Mouse (Mus musculus) liver, embryonic 12.5 days (tissue): ENCODE data around the gene Mss51. TPM values are rescaled to one million over a fixed set of nuclear protein-coding genes. Genes with fewer than 3 reads are reported as not detected.

Source experiments
- ATAC-seq: fragments of 200-750 bp; cut with Nextera tagmentation; 2 replicates; pipeline ENCODE4 v1.8.0; 2017; ENCODE audit warnings: moderate number of reproducible peaks, mild to moderate bottlenecking, moderate library complexity
- H3K27ac ChIP-seq: fragments of 300-500 bp; sonication (generic); 2 replicates; pipeline ENCODE4 v1.5.1; 2016; ENCODE audit warnings: mild to moderate bottlenecking
- H3K27me3 ChIP-seq: fragments of 300-500 bp; sonication (generic); replicated peaks from 2 replicates; pipeline ENCODE4 v1.6.1; 2016; ENCODE audit warnings: mild to moderate bottlenecking, moderate library complexity
- H3K36me3 ChIP-seq: fragments of 300-500 bp; sonication (generic); 2 replicates; pipeline ENCODE4 v1.6.1; 2016; ENCODE audit warnings: mild to moderate bottlenecking, moderate library complexity
- H3K4me1 ChIP-seq: fragments of 300-500 bp; sonication (generic); 2 replicates; pipeline ENCODE4 v1.6.1; 2016
- H3K4me2 ChIP-seq: fragments of 300-500 bp; sonication (generic); 2 replicates; pipeline ENCODE4 v1.6.1; 2016; ENCODE audit warnings: mild to moderate bottlenecking, moderate library complexity
- H3K4me3 ChIP-seq: fragments of 300-500 bp; sonication (generic); 2 replicates; pipeline ENCODE4 v1.5.1; 2016; ENCODE audit warnings: mild to moderate bottlenecking, moderate library complexity
- H3K9ac ChIP-seq: fragments of 300-500 bp; sonication (generic); 2 replicates; pipeline ENCODE4 v1.6.1; 2016; ENCODE audit warnings: mild to moderate bottlenecking, moderate library complexity
- H3K9me3 ChIP-seq: fragments of 300-500 bp; sonication (generic); replicated peaks from 2 replicates; pipeline ENCODE4 v1.6.1; 2016; ENCODE audit warnings: mild to moderate bottlenecking, moderate library complexity
- WGBS: fragments of 180-500 bp; shearing (Covaris S2); methylation state at CpG from one replicate; pipeline ENCODE4 v1.1.7; 2016; ENCODE audit not compliant: insufficient replicate concordance; 5-methylcytosine and 5-hydroxymethylcytosine counted together
- polyA plus RNA-seq: library from polyadenylated mRNA; unstranded; fragments of >200 nt; fragmentation: Nextera tagmentation; extraction: Ambion mirVana; gene quantifications from 2 replicates; pipeline ENCODE4 v1.2.1, GENCODE M21; 2016

Mss51 gene
- 0.48 and 0.57 TPM in 2 replicates for polyA plus RNA-seq

DNA sequence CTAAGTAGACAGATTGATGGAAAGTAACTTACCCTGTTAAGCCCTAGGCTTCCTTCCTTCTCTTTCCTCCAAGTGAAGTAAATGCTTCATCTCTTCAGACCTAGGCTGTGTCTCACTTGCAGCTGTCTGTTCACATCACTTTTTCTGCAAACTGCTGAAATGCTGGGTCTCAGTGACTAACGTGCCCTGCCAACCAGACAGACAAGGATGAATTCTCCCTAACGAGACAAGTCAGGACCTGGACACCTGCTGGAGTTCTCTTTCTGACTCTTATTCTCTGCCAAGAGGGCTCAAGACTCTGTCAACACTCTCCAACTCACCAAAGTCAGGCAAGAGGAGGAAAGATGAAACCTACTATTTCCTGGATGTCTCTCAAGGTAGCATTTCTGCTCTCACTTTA, at the start of gene Mss51:
Mss51 (minus strand) TSS at position 299 of the 400 bp plus-strand sequence.
- H3K36me3 ChIP-seq, result peaks cover 58% of the 10 kb centered on the region
- H3K27me3 ChIP-seq, result no peaks in the 10 kb centered on the region
- no peak within 1 kb of the TSS for H3K4me2 ChIP-seq
- H3K9ac ChIP-seq, result no peak within 1 kb of the TSS
- 84% methylated on average over 2 of the region's 2 CpGs for WGBS
- H3K4me1 ChIP-seq, result no peaks in the 10 kb centered on the region
- no peak for ATAC-seq
- H3K4me3 ChIP-seq, result no peak within 1 kb of the TSS
- no peaks in the 10 kb centered on the region for H3K9me3 ChIP-seq
- H3K27ac ChIP-seq, result no peak within 1 kb of the TSS

DNA sequence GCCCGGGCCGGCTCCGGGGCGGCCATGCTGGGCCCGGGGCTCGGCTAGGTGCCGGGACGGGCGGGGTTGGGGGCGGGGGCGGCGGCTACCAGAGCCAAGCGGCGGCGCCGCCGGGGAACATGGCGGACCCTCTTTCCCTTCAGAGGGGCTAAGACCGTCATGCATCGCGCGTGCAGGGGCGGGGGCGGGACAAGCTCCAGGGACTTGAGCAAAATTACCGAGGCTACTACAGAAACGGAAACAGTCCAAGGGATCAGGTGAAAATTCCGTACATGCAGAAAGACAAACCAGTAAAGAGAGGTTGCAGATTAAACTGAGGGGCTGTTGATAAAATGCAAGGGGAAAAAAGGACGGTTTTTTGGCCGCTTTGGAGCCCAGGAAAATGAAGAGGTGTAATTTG, 49.7 kb upstream of the Mss51 start, which contains the start of gene Ppp3cb:
Ppp3cb (minus strand) TSS at position 159 of the 400 bp plus-strand sequence.
- peak; percentile 75 for ATAC-seq
- H3K27me3 ChIP-seq, result no peaks in the 10 kb centered on the region
- under 1% methylated on average over 17 of the region's 29 CpGs for WGBS

DNA sequence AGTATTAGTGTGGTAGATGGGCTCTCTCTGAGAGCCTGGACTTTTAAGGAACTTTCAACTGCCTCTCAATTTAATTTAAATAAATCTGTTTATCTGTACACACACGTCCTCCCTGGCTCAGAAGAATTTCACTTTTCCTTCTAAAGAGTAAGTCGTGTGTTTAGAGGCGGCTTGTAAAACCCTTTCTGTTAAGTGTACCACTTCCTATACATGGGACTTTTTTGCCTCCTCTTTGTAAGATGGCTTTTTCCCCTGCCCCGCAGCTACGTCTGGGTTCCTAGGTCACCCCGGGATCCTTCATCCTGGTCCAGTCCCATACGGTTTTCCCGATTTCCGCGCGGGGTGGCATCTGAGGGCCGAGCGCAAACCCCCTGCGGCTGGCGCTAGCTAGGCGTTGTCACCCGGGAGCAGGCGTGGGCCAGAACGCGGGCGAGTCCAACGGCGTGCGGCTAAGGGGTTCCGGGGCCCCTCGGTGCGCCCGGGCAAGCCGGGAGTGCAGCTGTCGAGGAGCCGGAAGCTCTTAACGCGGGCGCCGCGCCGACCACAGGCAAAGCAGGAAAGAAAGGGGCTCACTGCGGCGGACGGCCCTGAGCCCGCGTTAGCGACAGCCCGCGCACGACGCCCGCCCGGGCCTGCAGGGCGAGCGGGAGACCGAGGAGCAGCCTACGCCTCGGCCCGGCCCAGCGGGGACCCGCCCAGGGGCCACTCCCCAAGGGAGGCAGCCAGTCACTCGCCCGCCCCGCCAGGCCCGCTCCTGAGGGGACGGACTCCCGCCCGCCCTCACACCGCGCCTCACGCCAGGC, 49.0 kb upstream of the Mss51 start:
- WGBS, result under 1% methylated on average over 67 of the region's 67 CpGs

More for the DNA sequence above, 49.7 kb upstream of the Mss51 start, which contains the start of gene Ppp3cb:
- Histone ChIP-seq H3K4me1 (peaks cover 42% of the 10 kb centered on the region), H3K4me3 (peak within 1 kb of the TSS; percentile 83), H3K4me2 (peak within 1 kb of the TSS; percentile 75), H3K9me3 (no peaks in the 10 kb centered on the region), H3K9ac (peak within 1 kb of the TSS; percentile 96), H3K36me3 (peaks cover 20% of the 10 kb centered on the region), H3K27ac (peak within 1 kb of the TSS; percentile 100)

DNA sequence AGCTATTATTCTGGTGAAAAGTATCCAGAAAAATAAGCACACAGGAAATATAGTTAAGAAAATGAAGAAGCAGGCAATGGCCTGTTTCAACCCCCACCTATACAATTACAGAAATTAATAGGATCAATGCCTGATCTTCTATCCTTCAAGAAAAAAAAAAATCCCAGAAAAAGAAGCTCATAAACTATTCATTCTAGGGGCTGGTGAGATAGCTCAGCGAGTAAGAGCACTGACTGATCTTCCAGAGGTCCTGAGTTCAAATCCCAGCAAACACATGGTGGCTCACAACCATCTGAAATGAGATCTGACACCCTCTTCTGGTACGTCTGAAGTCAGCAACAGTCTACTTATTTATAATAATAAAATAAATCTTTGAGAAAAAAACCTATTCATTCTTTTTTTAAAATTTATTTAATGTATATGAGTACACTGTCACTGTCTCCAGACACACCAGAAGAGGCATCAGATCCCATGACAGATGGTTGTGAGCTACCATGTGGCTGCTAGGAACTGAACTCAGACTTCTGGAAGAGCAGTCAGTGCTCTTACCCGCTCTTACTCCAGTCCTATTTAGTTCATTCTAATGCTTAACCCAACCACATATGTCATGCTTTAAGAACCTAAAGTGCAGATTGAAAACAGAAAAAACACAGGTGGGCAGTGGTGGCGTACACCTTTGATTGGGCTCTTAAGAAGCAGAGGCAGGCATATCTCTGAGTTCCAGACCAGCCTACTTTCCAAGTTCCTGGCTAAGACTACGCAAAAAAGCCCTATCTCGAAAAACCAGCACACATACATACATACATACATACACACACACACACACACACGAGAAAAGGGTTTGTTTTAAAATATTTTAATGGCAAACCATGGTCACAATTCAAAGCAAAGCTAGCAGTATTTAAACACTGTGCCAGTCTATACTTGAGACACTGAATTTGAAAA, 48.0 kb upstream of the Mss51 start:
- Histone ChIP-seq H3K27ac (peak overlapping the region; percentile 100), H3K27me3 (no peaks in the 10 kb centered on the region), H3K4me1 (peaks cover 51% of the 10 kb centered on the region), H3K9me3 (no peaks in the 10 kb centered on the region), H3K4me2 (peak overlapping the region; percentile 75), H3K9ac (peak overlapping the region; percentile 96), H3K4me3 (peak overlapping the region; percentile 83), H3K36me3 (peaks cover 18% of the 10 kb centered on the region)
- WGBS, result 26% methylated on average over 7 of the region's 7 CpGs
- ATAC-seq, result peak; percentile 60

More for the DNA sequence above, 49.0 kb upstream of the Mss51 start:
- Histone ChIP-seq H3K4me3 (peak overlapping the region; percentile 83), H3K36me3 (peaks cover 20% of the 10 kb centered on the region), H3K27me3 (no peaks in the 10 kb centered on the region), H3K9me3 (no peaks in the 10 kb centered on the region), H3K4me1 (peaks cover 48% of the 10 kb centered on the region), H3K4me2 (peak overlapping the region; percentile 75), H3K9ac (peak overlapping the region; percentile 96), H3K27ac (peak overlapping the region; percentile 100)
- peak; percentile 99 for ATAC-seq

DNA sequence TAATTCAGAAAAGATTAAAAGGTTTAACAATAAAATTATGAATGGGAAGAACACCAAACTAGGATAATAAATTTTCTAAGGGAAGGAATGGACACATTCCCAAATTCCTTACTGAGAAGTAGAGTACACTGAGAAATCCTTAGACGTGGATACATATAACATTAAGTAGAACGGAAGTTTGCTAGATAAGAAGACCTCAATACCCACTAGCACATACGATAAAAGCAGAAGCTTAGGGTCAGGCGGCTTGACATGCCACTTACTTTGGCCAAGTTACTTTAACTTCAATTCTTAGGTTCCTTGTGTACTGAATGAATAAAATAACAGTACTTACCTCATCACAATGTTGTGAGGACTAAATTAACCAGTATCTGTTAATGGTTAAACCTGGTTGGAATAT, 32.9 kb upstream of the Mss51 start:
- no peaks in the 10 kb centered on the region for H3K9me3 ChIP-seq
- H3K4me3 ChIP-seq, result no peak overlapping the region
- no peak overlapping the region for H3K4me2 ChIP-seq
- H3K27me3 ChIP-seq, result no peaks in the 10 kb centered on the region
- no peak overlapping the region for H3K9ac ChIP-seq
- H3K36me3 ChIP-seq, result peaks cover 16% of the 10 kb centered on the region
- ATAC-seq, result no peak
- H3K27ac ChIP-seq, result no peak overlapping the region
- 38% methylated on average over 4 of the region's 4 CpGs for WGBS
- no peaks in the 10 kb centered on the region for H3K4me1 ChIP-seq

DNA sequence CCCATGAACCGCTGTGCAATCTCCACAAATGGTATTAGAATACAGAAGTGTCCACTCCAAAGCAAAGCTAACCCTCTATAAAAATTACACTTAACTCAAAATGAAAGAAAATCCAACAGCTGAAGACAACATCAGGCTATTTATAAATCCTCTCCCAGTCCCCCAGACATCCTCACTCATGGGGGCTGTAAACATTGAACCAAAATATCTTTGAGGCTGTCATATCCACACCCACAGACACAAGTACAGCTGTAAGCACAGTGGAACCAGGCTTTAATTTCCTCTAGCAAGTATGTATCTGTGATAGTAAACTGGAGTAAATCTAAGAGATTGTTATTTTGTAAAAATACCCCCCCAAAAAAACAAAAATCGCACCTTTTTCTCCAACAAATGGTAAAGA, 23.5 kb upstream of the Mss51 start:
- no peak overlapping the region for H3K4me2 ChIP-seq
- H3K9ac ChIP-seq, result no peak overlapping the region
- H3K4me1 ChIP-seq, result no peaks in the 10 kb centered on the region
- no peaks in the 10 kb centered on the region for H3K27me3 ChIP-seq
- H3K36me3 ChIP-seq, result peaks cover 58% of the 10 kb centered on the region
- no peak for ATAC-seq
- no peaks in the 10 kb centered on the region for H3K9me3 ChIP-seq
- H3K27ac ChIP-seq, result no peak overlapping the region
- 95% methylated on average over 2 of the region's 2 CpGs for WGBS
- no peak overlapping the region for H3K4me3 ChIP-seq

DNA sequence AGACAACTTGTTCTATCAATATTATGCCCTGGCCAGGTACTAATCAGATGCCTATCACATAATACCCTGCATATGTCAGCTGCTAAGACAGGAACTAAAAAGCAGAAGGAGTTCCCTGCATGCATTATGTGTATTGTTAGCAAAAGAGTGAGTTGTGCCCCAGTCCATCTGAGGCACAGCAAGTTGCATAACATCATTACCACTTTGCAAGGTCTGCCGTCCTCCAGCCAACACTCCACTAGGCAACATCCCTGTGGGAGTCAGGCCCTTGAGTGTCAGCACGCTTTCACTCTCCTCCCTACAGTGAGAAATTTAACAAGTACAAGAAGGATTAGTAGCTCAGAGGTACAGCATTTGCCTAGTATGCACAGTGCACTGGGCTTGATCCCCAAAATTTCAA, 11.7 kb upstream of the Mss51 start:
- Histone ChIP-seq H3K27ac (no peak overlapping the region), H3K4me1 (no peaks in the 10 kb centered on the region), H3K36me3 (peaks cover 39% of the 10 kb centered on the region), H3K9me3 (no peaks in the 10 kb centered on the region), H3K27me3 (no peaks in the 10 kb centered on the region), H3K4me3 (no peak overlapping the region), H3K9ac (no peak overlapping the region), H3K4me2 (no peak overlapping the region)
- no peak for ATAC-seq
- 72% methylated on average over 2 of the region's 2 CpGs for WGBS

DNA sequence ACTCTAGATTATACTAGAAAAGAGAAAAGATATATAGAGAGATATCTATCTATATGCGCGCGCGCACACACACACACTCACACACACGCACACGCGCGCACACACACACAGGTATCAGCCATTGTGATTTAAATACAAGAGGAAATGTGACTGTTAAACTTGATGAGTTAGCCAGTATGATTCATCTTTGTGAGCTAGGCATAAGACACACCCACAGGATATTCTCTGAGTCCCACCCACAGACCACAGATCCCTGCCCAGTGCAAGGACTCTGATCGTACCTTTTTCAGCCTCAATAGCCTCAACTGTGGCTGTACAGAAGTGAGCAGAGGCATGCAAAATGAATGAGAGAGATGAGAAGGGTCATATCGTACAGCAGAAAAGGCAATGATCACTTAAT, 6.3 kb upstream of the Mss51 start:
- H3K36me3 ChIP-seq, result peaks cover 37% of the 10 kb centered on the region
- H3K4me3 ChIP-seq, result no peak overlapping the region
- H3K4me1 ChIP-seq, result no peaks in the 10 kb centered on the region
- no peaks in the 10 kb centered on the region for H3K9me3 ChIP-seq
- H3K4me2 ChIP-seq, result no peak overlapping the region
- H3K9ac ChIP-seq, result no peak overlapping the region
- no peaks in the 10 kb centered on the region for H3K27me3 ChIP-seq
- 87% methylated on average over 10 of the region's 10 CpGs for WGBS
- no peak for ATAC-seq
- H3K27ac ChIP-seq, result no peak overlapping the region

DNA sequence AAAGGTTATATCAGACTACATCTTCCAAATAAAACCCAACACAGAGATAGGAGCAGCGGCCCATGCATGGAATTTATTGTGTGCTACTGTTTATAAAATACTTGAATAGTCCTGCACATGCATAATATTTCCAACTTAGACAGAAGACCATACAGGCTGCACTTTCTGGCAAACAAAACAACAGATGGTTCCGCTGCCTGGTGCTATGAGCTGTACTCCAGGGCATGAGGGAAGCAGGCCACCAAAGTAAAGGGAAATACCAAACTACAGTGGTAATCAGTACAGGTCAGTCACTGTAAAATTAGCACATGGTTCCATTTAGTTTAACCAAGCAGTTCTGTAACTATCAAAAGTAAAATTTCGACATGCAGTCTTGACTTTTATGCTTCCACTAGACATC, 3.3 kb upstream of the Mss51 start:
- Histone ChIP-seq H3K27me3 (no peaks in the 10 kb centered on the region), H3K27ac (no peak overlapping the region), H3K4me3 (no peak overlapping the region), H3K9me3 (no peaks in the 10 kb centered on the region), H3K36me3 (peaks cover 50% of the 10 kb centered on the region), H3K9ac (no peak overlapping the region), H3K4me2 (no peak overlapping the region), H3K4me1 (no peaks in the 10 kb centered on the region)
- 89% methylated on average over 3 of the region's 3 CpGs for WGBS
- ATAC-seq, result no peak

DNA sequence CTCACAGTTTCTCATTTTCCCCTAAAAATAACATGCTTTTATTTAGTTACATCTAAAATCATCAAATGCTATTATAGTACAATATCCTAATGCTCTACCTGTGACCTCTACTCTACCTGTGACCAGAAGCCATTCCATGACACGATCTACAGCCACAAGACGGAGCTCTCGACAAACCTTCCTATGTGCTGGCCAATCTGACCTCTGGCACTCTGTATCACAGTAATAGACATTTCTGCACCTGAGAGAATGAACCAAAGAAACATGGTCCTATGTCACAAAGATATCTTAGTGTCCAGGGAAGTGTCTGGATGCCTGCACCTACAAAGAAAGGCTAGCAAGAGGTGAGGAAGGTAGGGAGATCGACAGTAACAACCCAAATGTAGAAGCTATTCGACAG, 10.7 kb downstream of the Mss51 start:
- peaks cover 13% of the 10 kb centered on the region for H3K4me1 ChIP-seq
- no peak for ATAC-seq
- H3K4me3 ChIP-seq, result no peak overlapping the region
- H3K27ac ChIP-seq, result no peak overlapping the region
- 93% methylated on average over 5 of the region's 5 CpGs for WGBS
- H3K9ac ChIP-seq, result no peak overlapping the region
- no peaks in the 10 kb centered on the region for H3K27me3 ChIP-seq
- peaks cover 44% of the 10 kb centered on the region for H3K36me3 ChIP-seq
- H3K9me3 ChIP-seq, result no peaks in the 10 kb centered on the region
- H3K4me2 ChIP-seq, result no peak overlapping the region

DNA sequence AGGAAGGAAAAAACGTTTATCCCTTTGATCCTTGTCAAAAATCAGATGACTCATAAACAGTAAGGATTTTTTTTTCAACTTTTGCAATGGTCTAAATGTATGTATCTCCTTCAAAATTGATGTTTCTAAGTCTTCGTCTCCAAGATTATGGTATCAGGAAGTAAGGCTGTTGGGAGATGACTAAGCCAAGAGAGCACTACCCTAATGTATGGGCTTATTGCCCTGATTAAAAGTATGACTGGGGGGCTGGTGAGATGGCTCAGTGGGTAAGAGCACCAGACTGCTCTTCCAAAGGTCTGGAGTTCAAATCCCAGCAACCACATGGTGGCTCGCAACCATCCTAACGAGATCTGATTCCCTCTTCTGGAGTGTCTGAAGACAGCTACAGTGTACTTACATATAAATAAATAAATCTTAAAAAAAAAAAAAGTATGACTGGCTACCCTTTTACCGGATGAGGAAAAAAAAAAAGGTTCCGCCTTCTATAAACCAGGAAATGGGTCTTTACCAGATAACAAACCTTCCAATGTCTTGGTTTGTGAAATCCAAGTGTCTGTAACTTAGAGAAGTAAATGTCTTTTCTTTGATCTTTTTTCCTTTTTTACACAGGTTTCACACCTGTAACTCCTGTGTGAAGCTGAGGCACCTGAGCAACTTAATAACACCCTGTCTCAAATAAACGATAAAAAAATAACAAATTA, 14.5 kb downstream of the Mss51 start:
- Histone ChIP-seq H3K9me3 (no peaks in the 10 kb centered on the region), H3K27ac (no peak overlapping the region), H3K36me3 (peaks cover 29% of the 10 kb centered on the region), H3K4me3 (no peak overlapping the region), H3K9ac (no peak overlapping the region), H3K4me2 (no peak overlapping the region), H3K4me1 (peaks cover 36% of the 10 kb centered on the region), H3K27me3 (no peaks in the 10 kb centered on the region)
- no peak for ATAC-seq
- 69% methylated on average over 7 of the region's 7 CpGs for WGBS
